Comparison of ENCODE assay signal across 13 mouse cellular contexts in genomic region chr9:13303099-13303771, GRCm38 (mm10). TPM values are rescaled to one million over a fixed set of nuclear protein-coding genes. Genes with fewer than 3 reads are reported as not detected.
A peak's percentile ranks its signal among the peaks of the same experiment; 100 is the strongest.
DNase-seq lines count a peak whose midpoint lies in the region; ATAC-seq lines count a peak whose summit lies in the region.
"Had no signal": no experiment of that assay in that cellular context is flagged by ENCODE, and none has a peak within 500 bp of the region (broad histone marks: within the 10 kb centered on the region; RNA-seq: fewer than 3 reads in every experiment).

No protein-coding gene starts in this region.

- ATAC-seq in forebrain, embryonic 15.5 days (replicated peaks): peak; percentile 21
- peak; percentile 14; the same call in 1 of the 2 replicates for ATAC-seq in neural tube, embryonic 12.5 days (ENCODE audit: low FRiP score, low read depth)

- peak; percentile 53 for DNase-seq in embryo, embryonic 10.5 days (ENCODE audit: low spot score)
- DNase-seq in embryo, embryonic 9.5 days (ENCODE audit: extremely low spot score): no peak
- DNase-seq in layer of hippocampus, adult 11-12 months (ENCODE audit: low spot score): peak; percentile 2
- no peak for DNase-seq in layer of hippocampus, adult 9-10 months (ENCODE audit: low spot score)
- DNase-seq in embryonic facial prominence, embryonic 10.5 days (ENCODE audit: low spot score): no peak
- no peak for DNase-seq in lung, postnatal 25 days (ENCODE audit: low spot score)
- DNase-seq: cerebellum, postnatal 36 days; gastrocnemius, postnatal 10 days had no signal

- no peaks in the 10 kb centered on the region for H3K36me3 ChIP-seq in forebrain, embryonic 15.5 days
- H3K36me3 ChIP-seq in neural tube, embryonic 12.5 days: no peaks in the 10 kb centered on the region
- H3K36me3 ChIP-seq in embryonic facial prominence, embryonic 10.5 days (replicated peaks): no peaks in the 10 kb centered on the region
- H3K36me3 ChIP-seq: limb, embryonic 10.5 days had no signal

- H3K4me2 ChIP-seq in forebrain, embryonic 15.5 days (replicated peaks): no peak overlapping the region
- H3K4me2 ChIP-seq in neural tube, embryonic 12.5 days (replicated peaks): peak overlapping the region; percentile 96; the same call in 1 of the 2 replicates

- H3K9ac ChIP-seq in forebrain, embryonic 15.5 days (replicated peaks): no peak overlapping the region
- H3K9ac ChIP-seq in neural tube, embryonic 12.5 days: no peak overlapping the region
- H3K9ac ChIP-seq: liver, embryonic 14.5 days had no signal

- H3K4me1 ChIP-seq in forebrain, embryonic 15.5 days: peaks cover 56% of the 10 kb centered on the region
- peaks cover 81% of the 10 kb centered on the region for H3K4me1 ChIP-seq in neural tube, embryonic 12.5 days
- peaks cover 71% of the 10 kb centered on the region for H3K4me1 ChIP-seq in embryonic facial prominence, embryonic 10.5 days

- H3K27me3 ChIP-seq in forebrain, embryonic 15.5 days: no peaks in the 10 kb centered on the region
- H3K27me3 ChIP-seq in neural tube, embryonic 12.5 days (replicated peaks): no peaks in the 10 kb centered on the region
- peaks cover 11% of the 10 kb centered on the region; the same call in 1 of the 2 replicates for H3K27me3 ChIP-seq in embryonic facial prominence, embryonic 10.5 days (replicated peaks; ENCODE audit: low read depth, poor library complexity, severe bottlenecking)

- 10% methylated on average over 5 of the region's 5 CpGs for whole genome bisulfite sequencing in forebrain, embryonic 15.5 days
- whole genome bisulfite sequencing in neural tube, embryonic 12.5 days: 29% methylated on average over 5 of the region's 5 CpGs
- 61% methylated on average over 5 of the region's 5 CpGs for WGBS in embryonic facial prominence, embryonic 10.5 days

- no peaks in the 10 kb centered on the region for H3K9me3 ChIP-seq in forebrain, embryonic 15.5 days
- no peaks in the 10 kb centered on the region for H3K9me3 ChIP-seq in neural tube, embryonic 12.5 days
- no peaks in the 10 kb centered on the region for H3K9me3 ChIP-seq in embryonic facial prominence, embryonic 10.5 days
- H3K9me3 ChIP-seq: limb, embryonic 10.5 days had no signal

- H3K4me3 ChIP-seq in forebrain, embryonic 15.5 days: no peak overlapping the region
- H3K4me3 ChIP-seq in neural tube, embryonic 12.5 days: no peak overlapping the region
- no peak overlapping the region for H3K4me3 ChIP-seq in embryonic facial prominence, embryonic 10.5 days
- H3K4me3 ChIP-seq: limb, embryonic 10.5 days; myocyte had no signal

- no peak overlapping the region for H3K27ac ChIP-seq in forebrain, embryonic 15.5 days (replicated peaks)
- no peak overlapping the region for H3K27ac ChIP-seq in neural tube, embryonic 12.5 days
- H3K27ac ChIP-seq in embryonic facial prominence, embryonic 10.5 days (replicated peaks): no peak overlapping the region
- H3K27ac ChIP-seq: limb, embryonic 10.5 days; liver, embryonic 14.5 days had no signal

RNA-seq across cellular contexts. Expression of gene Maml2, which starts 5.5 kb away (rescaled TPM):
- 8.1 and 9.3 TPM in 2 replicates for polyA plus RNA-seq in forebrain, embryonic 15.5 days (2015; fragmentation: Nextera tagmentation; extraction: Ambion mirVana)
- polyA plus RNA-seq in neural tube, embryonic 12.5 days (2016; fragmentation: Nextera tagmentation; extraction: Ambion mirVana): 13.9 and 14.3 TPM in 2 replicates
- 7.3 and 8.0 TPM in 2 replicates for polyA plus RNA-seq in embryonic facial prominence, embryonic 10.5 days (2016; fragmentation: Nextera tagmentation; extraction: Ambion mirVana)

RNA-seq across cellular contexts. Expression of gene Ccdc82, which starts 56.5 kb away (rescaled TPM):
- 10.9 and 11.0 TPM in 2 replicates for polyA plus RNA-seq in forebrain, embryonic 15.5 days (2015; fragmentation: Nextera tagmentation; extraction: Ambion mirVana)
- polyA plus RNA-seq in neural tube, embryonic 12.5 days (2016; fragmentation: Nextera tagmentation; extraction: Ambion mirVana): 13.4 and 14.4 TPM in 2 replicates
- polyA plus RNA-seq in embryonic facial prominence, embryonic 10.5 days (2016; fragmentation: Nextera tagmentation; extraction: Ambion mirVana): 5.9 and 6.3 TPM in 2 replicates

RNA-seq across cellular contexts. Expression of gene Jrkl, which starts 57.6 kb away (rescaled TPM):
- polyA plus RNA-seq in forebrain, embryonic 15.5 days (2015; fragmentation: Nextera tagmentation; extraction: Ambion mirVana): 13.2 and 13.6 TPM in 2 replicates
- 12.7 and 14.6 TPM in 2 replicates for polyA plus RNA-seq in neural tube, embryonic 12.5 days (2016; fragmentation: Nextera tagmentation; extraction: Ambion mirVana)
- 7.2 and 7.6 TPM in 2 replicates for polyA plus RNA-seq in embryonic facial prominence, embryonic 10.5 days (2016; fragmentation: Nextera tagmentation; extraction: Ambion mirVana)

Comparison
In these comparisons a context has a peak if more than half of its experiments do, and no peak if none do; other contexts are left out.
1. DNase-seq: peak in embryo, embryonic 10.5 days (single experiment) and layer of hippocampus, adult 11-12 months (single experiment); none in embryo, embryonic 9.5 days (single experiment), layer of hippocampus, adult 9-10 months (single experiment), embryonic facial prominence, embryonic 10.5 days (single experiment) and lung, postnatal 25 days (single experiment).